Mouse (Mus musculus): ENCODE data around the gene Gm17334. TPM values are rescaled to one million over a fixed set of nuclear protein-coding genes. Genes with fewer than 3 reads are reported as not detected.

Gm17334 gene
- total RNA-seq, 2 experiments from 2014 or later = not detected

GRCm38 (mm10) chr11:53796409-53797151 lies 23.6 kb upstream of the Gm17334 start:
- peak; percentile 53 for DNase-seq

GRCm38 (mm10) chr11:53795813-53796212 lies 22.8 kb upstream of the Gm17334 start:
- no peak for DNase-seq

DNA sequence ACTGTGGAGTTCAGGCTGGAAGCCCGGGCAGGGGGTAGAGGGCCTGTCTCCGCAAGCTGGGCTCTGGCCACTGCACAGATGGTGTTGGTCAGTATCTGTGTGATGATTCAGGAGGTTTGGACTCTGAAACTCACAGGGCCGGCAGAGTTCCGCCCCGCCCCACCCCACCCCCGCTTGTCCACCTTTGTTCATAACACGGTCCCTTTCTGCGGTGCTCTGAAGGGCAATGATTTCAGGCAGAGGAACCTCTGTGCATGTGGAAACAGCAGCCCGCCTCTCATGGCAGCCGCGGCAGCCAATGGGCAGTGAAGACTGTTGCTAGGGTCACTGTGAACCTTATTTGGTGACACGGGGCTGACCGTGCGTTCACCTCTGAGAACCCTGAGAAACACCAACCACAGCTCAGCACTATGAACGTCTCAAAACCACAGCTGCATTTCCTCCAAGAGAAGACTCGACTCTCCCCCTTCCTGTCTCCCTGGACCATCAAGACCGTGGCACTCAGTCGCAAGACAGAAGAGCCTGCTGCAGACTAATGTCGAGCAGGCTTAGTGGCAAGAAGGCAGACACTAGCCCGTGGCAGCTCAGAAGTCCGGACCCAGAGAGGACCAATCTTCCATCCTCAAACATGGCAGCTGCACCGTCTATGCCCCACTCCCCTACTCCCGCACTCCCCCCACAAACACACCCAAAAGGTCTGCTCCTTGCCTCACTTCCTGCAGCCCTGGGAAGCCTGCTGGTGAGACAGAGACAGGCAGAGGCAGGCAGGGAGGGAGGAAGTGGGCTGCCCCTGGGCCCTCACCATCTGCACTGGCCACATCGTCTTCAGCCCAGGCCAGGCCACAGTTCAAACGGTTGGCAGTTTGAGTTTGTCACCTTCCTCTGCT lies 21.9 kb upstream of the Gm17334 start:
- peak; percentile 41 for DNase-seq

- DNase-seq = no peak
Observed at GRCm38 (mm10) chr11:53794015-53794414, 21.0 kb upstream of the Gm17334 start.

DNA sequence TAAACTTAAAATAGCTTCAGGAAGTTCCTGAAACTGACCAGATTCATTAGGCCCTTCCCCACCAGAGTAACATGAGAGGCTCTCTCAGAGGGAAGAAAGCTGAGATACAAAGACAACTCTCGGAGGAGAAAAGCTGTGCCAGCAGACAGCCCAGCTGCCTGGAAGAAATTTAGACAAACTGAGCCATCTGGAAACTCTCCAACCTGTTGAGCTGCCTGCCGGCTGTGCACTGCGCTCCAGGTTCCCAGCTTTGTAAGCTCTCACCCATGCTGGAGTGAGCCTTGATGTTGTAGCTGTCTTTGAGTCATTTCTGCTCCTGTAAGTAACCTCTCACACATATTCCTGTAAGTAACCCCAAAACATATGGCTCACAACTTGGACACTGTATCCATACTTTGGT lies 20.0 kb upstream of the Gm17334 start:
- DNase-seq = no peak

DNA sequence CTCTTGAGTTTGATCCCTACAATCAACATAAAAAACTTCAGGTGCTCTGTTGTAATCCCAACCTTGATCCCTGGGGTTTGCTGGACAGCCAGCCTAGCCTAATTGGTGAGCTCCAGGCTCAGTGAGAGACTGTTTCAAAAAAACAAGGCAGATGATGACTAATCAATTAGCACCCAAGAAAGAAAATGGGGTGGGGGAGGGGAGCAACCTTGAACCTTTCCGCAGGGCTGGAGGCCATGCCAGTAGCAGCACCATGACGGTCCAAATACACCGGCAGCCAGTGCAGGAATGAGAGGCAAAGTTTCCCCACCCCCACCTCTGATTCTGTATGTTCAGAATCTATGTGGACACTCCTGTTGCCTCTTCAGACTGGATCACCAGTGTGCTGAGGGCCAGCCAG lies 16.3 kb upstream of the Gm17334 start:
- DNase-seq = no peak

GRCm38 (mm10) chr11:53788196-53788595 lies 15.2 kb upstream of the Gm17334 start:
- peak; percentile 47 for DNase-seq

DNA sequence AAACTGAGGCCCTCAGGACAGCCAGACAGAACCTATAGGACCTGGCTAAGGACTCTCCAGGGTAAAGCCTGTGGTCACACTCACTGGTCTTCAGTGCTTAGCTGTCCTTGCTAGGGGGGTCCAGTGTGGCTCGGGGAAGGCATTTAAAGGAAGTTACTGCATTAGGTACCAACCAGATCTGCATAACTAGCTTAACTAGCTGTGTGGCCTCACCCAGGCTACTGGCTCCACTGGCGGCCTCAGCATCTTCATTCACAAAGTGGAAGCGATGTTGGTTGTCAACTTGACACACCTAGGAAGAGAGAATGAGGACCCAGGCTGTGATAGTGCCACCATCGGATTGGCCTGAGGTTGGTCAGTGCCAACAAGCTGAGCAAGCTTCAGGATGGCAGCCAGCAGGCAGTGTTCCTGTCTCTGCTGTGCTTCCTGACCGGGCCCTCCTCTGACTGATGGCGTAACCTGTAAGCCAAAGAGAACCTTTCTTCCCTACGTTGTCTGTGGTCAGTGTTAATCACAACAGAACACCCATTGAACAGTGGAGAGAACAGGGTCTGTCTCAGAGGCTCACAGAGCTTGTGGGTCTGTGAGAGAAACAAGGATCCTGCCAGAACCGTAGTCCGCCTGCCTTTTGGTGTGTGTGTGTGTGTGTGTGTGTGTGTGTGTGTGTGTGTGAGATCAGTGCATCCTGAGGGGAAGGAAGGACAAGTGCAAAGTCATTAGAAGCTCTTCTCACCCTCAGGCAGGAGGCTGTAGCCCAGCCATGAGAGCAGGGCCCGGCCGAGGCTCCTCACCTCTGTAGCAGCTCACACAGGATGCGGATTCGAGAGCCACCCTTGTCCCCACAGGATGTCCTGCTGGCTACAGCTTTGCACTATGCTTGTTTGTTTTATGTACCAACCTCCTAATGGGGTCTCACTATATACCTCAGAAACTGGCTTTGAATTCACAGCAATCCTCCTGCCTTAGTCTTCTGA lies 13.4 kb upstream of the Gm17334 start:
- no peak for DNase-seq

DNA sequence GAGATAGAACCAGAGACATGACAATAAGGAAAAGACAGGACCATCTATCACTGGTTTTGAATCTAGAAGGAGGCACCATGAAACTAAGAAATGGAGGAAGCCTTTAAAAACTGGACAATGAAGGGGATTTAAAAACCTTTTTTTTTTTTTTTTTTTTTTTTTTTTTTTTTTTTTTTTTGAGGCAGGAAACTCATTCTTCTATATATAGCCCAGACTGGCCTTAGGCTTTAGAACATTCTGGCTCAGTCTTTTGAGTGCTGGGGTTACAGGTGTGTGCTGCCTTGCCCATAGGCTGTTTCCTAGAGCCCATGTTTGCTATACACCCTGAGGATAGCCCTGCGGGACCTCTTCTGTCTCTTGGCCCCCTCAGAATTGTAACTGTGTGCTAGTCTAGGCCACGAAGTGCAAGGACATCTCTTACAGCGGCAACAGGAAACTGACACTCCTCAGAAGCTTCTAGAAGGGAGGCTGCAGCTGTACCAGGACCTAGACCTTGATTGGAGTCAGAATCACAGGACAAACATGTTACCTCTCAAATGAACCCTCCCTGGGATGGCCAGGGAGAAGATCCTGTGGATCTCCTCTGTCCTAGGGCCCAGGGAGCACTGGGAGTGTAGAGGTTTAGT lies 12.4 kb upstream of the Gm17334 start:
- no peak for DNase-seq

DNA sequence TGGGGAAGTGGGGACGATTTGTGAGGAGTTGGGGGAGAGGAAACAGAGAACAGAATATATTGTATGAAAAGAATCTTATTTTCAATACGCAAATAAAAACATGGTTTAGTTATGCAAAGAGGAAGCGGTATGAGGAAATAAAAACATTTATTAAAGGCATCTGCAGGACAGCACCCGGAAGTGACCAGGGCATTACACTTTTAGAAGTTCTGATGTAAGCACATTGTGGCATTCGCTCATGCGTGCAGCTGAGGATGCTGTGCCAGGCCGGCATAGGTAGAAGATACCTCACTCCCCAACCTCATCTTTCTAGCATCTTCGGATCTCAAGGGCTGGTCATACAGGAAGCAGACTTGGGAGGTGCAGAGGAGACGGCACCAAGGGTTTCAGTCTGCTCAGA lies 10.3 kb upstream of the Gm17334 start:
- DNase-seq = no peak

DNA sequence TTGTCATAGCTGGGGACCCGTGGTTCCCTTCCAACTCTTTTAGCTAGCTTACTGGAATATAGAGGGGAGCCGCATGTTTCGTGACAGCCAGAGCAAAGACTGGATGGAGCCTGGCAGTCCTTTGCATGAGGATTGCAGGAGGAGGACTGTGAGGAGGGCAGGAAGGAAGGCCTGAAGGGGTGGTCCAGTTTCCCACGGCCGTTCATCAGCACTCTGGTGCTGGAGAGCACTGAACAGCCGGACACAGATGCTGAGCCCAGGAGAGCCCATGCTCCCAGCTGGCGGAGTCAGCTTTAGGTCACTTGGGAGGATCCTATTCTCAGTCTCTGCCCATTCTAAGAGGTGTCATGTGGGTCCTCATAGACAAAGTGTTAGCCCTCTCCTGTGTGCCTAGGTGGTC lies 9.0 kb upstream of the Gm17334 start:
- peak; percentile 41 for DNase-seq

DNA sequence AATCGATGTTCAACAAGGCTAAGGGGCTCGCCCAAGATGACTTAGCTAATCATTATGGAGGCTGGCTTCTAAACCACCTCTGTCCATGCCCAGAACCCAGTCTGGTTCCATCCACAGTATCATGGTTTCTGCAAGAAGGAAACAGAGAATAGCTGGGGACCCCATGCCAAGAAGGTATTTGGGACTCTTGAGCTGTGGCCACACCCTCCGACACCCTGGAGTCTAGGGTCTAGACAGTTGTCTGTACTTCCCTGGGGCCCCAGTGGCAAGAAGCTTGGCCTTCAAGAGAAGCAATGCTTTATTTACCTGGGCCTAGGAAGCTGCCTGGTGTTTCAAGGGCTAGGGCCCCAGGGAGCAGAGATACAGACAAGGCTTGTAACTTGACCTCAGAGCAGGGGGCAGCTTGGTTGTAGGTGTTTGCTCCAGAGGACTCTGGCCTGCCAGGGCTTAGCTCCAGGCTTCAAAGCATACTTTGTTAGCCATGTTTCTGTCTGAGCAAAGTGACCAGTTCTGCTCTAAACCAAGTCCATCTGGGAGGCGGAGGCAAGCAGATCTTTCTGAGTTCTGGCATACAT lies 8.3 kb upstream of the Gm17334 start:
- DNase-seq = no peak

DNA sequence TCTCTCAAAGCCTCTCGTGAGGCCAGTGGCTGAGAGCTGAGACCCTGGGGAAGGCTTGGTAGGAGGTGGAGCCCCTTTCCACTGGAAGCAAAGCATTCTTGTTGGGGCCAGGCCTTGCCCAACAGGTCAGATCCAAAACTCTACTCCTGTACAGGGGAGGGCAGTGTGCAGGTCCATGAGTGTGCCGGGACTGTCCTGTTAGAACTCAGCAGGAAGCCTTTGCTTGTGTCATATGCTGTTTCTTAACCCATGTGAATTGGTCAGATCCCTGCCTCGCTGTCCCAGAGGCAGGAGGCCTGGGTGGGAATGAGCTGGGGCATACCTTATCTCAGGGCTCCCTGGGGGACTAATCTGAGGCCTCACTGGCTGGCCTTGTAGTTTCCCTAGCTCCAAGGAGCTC lies 7.3 kb upstream of the Gm17334 start:
- no peak for DNase-seq

DNA sequence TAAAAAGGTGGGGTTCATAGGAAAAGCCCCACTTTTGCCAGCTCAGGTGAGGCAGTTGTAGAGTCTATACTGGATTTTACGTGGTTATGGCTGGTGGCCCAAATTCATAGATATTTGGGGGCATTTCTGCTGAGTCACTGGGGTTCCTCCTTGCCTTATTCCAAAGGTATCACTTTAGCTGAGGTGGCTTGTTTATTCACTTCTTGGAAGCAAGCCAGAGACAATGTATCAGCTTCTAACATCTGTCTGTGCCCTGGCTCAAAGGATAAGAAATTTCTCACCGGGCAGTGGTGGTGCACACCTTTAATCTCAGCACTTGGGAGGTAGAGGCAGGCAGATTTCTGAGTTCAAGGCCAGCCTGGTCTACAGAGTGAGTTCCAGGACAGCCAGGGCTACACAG lies 6.8 kb upstream of the Gm17334 start:
- DNase-seq = no peak

GRCm38 (mm10) chr11:53778455-53778854 lies 5.5 kb upstream of the Gm17334 start:
- DNase-seq = no peak

- no peak for DNase-seq
Observed at GRCm38 (mm10) chr11:53777736-53778135, 4.7 kb upstream of the Gm17334 start.

DNA sequence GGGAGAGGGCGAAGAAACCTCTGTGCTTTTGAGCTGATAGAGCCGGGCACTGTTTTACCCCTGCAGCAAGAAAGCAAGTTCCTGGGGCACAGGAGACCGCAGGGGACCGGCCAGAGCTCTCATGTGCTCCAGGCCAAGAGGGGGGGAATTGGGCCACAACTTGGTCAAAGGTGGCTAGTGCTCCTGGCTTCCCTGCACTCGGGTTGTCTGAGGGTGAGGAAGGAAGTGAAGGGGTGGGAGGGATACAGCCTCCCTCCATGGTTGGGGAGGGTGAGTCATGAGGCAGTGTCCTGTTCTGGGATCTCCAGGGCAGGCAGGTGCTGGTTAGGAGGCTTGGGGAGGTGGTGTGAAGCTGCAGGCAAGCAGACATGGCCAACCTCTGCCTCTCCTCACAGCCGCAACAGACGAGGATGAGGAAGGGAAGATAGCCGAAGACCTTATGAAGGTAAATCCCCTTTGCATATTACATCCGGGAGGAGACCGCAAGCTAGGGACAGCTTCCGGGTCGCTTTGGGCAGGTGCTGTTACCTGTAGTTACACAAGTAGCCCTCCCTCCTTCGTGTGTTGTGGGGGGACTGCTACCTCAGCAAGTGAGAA lies 1.8 kb upstream of the Gm17334 start:
- DNase-seq = no peak

- DNase-seq = no peak
Observed at GRCm38 (mm10) chr11:53773641-53774360, 814 bp upstream of the Gm17334 start.

DNA sequence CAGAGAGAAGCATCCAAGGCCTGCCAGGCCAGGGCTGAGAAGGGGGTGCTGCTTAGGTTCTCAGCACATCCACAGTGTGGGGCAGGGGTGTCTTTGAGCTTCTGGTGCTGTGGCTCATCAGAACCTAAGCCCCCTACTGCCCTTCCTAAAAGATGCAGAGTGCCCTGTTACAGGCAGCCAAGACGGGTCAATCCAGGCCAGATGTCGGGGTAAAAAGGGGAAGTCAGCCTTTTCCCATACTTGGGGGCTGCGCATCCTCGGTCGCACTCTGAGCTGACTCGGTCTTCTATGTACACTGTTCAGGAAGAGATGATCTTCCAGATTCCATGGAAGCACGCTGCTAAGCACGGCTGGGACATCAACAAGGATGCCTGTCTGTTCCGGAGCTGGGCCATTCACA lies 451 bp downstream of the Gm17334 start:
- no peak for DNase-seq

DNA sequence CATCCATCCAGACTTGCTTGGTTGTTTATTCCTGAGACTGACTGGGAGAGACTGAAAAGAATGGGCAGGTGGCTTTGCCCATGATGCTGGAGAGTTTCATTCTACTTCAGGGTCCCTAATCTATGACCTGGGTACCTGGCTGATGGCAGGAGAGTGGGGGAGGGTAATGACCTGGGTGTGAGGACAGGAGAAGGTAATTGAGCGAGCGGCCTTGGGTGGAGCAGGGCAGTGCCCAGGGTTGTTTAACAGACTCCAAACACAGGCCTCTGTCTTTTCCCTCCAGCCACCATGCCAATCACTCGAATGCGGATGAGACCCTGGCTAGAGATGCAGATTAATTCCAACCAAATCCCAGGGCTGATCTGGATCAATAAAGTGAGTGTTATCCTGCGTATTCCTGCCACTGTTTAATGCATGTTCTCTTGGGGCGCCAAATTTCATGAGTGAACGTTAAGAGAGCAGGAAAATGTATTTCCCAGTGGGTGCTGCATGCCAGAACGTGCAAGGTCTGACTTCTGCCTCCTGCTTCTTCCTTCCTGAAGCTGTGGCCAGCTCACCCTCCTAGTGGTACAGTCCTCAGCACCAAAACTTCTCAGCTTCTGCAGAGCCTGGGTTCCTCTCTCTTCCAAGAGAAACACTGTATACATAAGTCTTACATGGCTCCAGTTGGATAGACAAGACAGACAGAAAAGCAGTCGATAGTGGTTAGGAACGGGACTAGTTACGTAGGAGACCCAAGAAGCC lies 1.8 kb downstream of the Gm17334 start:
- no peak for DNase-seq
